Mouse (Mus musculus): Measurements from ENCODE around the gene Rnf10. TPM values are rescaled to one million over a fixed set of nuclear protein-coding genes. Genes with fewer than 3 reads are reported as not detected.

The Rnf10 gene
- total RNA-seq, 2 experiments from 2014 or later: 253 to 265 TPM

- no peak for TF ChIP-seq CTCF (IDR thresholded peaks at IDR 0.05)
- Histone ChIP-seq H3K4me3 (no peak overlapping the region), H3K27ac (peak overlapping the region; percentile 83; the same call in 1 of the 2 replicates)
- no peak for DNase-seq (ENCODE audit: extremely low spot score in 1 of 2, low spot score in 2 of 2)
- intact Hi-C loops (cut with DNase I): no loop called here
Observed at GRCm38 (mm10) chr5:115232516-115232915, 40.2 kb downstream of the Rnf10 start.

GRCm38 (mm10) chr5:115231552-115232120 is 41.1 kb downstream of the Rnf10 start:
- intact Hi-C loops (cut with DNase I): loop anchor here (1.0 kb wide), 2 partner anchors 18 to 44 kb away; no protein-coding TSS in a partner anchor
- Histone ChIP-seq H3K27ac (peak overlapping the region; percentile 83), H3K4me3 (no peak overlapping the region)
- TF ChIP-seq CTCF (IDR thresholded peaks at IDR 0.05): peak; percentile 13
- no peak for DNase-seq (ENCODE audit: extremely low spot score in 1 of 2, low spot score in 2 of 2)

- H3K4me3 ChIP-seq: no peak overlapping the region
- intact Hi-C loops (cut with DNase I): loop anchor here (1.0 kb wide), 2 partner anchors 18 to 44 kb away; no protein-coding TSS in a partner anchor
- TF ChIP-seq CTCF (IDR thresholded peaks at IDR 0.05): no peak
- peak overlapping the region; percentile 83 for H3K27ac ChIP-seq
- peak; percentile 57 to 69 for DNase-seq (ENCODE audit: extremely low spot score in 1 of 2, low spot score in 2 of 2)
Observed at GRCm38 (mm10) chr5:115230830-115231551, 41.7 kb downstream of the Rnf10 start.

GRCm38 (mm10) chr5:115222485-115222884 is 50.2 kb downstream of the Rnf10 start:
- peak; percentile 39 for TF ChIP-seq CTCF (IDR thresholded peaks at IDR 0.05)
- no peak overlapping the region for H3K4me3 ChIP-seq
- H3K27ac ChIP-seq: no peak overlapping the region
- no peak for DNase-seq (ENCODE audit: extremely low spot score in 1 of 2, low spot score in 2 of 2)
- intact Hi-C loops (cut with DNase I): no loop called here

- intact Hi-C loops (cut with DNase I): no loop called here
- no peak overlapping the region for H3K4me3 ChIP-seq
- TF ChIP-seq CTCF (IDR thresholded peaks at IDR 0.05): no peak
- peak overlapping the region; percentile 52 for H3K27ac ChIP-seq
- peak; percentile 53 to 71 for DNase-seq (ENCODE audit: extremely low spot score in 1 of 2, low spot score in 2 of 2)
Observed at GRCm38 (mm10) chr5:115220931-115221640, 51.6 kb downstream of the Rnf10 start.

GRCm38 (mm10) chr5:115217998-115218397 is 54.7 kb downstream of the Rnf10 start:
- Histone ChIP-seq H3K27ac (peak overlapping the region; percentile 50), H3K4me3 (no peak overlapping the region)
- intact Hi-C loops (cut with DNase I): no loop called here
- no peak for TF ChIP-seq CTCF (IDR thresholded peaks at IDR 0.05)
- no peak for DNase-seq (ENCODE audit: extremely low spot score in 1 of 2, low spot score in 2 of 2)

- DNase-seq (ENCODE audit: extremely low spot score in 1 of 2, low spot score in 2 of 2): no peak
- no peak for TF ChIP-seq CTCF (IDR thresholded peaks at IDR 0.05)
- peak overlapping the region; percentile 45 for H3K4me3 ChIP-seq
- intact Hi-C loops (cut with DNase I): no loop called here
- peak overlapping the region; percentile 87 for H3K27ac ChIP-seq
Observed at GRCm38 (mm10) chr5:115215273-115216185, 57.2 kb downstream of the Rnf10 start.

GRCm38 (mm10) chr5:115214864-115215263 is 57.8 kb downstream of the Rnf10 start:
- intact Hi-C loops (cut with DNase I): no loop called here
- H3K4me3 ChIP-seq: peak overlapping the region; percentile 45
- no peak for TF ChIP-seq CTCF (IDR thresholded peaks at IDR 0.05)
- peak in 1 of 2 experiments; percentile 66 for DNase-seq (ENCODE audit: extremely low spot score in 1 of 2, low spot score in 2 of 2)
- H3K27ac ChIP-seq: peak overlapping the region; percentile 87

GRCm38 (mm10) chr5:115212861-115213260 is 59.8 kb downstream of the Rnf10 start:
- Histone ChIP-seq H3K27ac (peak overlapping the region; percentile 72), H3K4me3 (no peak overlapping the region)
- no peak for TF ChIP-seq CTCF (IDR thresholded peaks at IDR 0.05)
- DNase-seq (ENCODE audit: extremely low spot score in 1 of 2, low spot score in 2 of 2): no peak
- intact Hi-C loops (cut with DNase I): loop anchor here (1.0 kb wide), 1 partner anchor 18 kb away; no protein-coding TSS in a partner anchor

- H3K4me3 ChIP-seq: no peak overlapping the region
- TF ChIP-seq CTCF (IDR thresholded peaks at IDR 0.05): no peak
- DNase-seq (ENCODE audit: extremely low spot score in 1 of 2, low spot score in 2 of 2): no peak
- peak overlapping the region; percentile 72 for H3K27ac ChIP-seq
- intact Hi-C loops (cut with DNase I): no loop called here
Observed at GRCm38 (mm10) chr5:115212451-115212850, 60.2 kb downstream of the Rnf10 start.

- no peak for DNase-seq (ENCODE audit: extremely low spot score in 1 of 2, low spot score in 2 of 2)
- intact Hi-C loops (cut with DNase I): no loop called here
- Histone ChIP-seq H3K27ac (no peak overlapping the region), H3K4me3 (no peak overlapping the region)
- TF ChIP-seq CTCF (IDR thresholded peaks at IDR 0.05): peak; percentile 61
Observed at GRCm38 (mm10) chr5:115210380-115210779, 62.3 kb downstream of the Rnf10 start.
